In the genomic region with DNA sequence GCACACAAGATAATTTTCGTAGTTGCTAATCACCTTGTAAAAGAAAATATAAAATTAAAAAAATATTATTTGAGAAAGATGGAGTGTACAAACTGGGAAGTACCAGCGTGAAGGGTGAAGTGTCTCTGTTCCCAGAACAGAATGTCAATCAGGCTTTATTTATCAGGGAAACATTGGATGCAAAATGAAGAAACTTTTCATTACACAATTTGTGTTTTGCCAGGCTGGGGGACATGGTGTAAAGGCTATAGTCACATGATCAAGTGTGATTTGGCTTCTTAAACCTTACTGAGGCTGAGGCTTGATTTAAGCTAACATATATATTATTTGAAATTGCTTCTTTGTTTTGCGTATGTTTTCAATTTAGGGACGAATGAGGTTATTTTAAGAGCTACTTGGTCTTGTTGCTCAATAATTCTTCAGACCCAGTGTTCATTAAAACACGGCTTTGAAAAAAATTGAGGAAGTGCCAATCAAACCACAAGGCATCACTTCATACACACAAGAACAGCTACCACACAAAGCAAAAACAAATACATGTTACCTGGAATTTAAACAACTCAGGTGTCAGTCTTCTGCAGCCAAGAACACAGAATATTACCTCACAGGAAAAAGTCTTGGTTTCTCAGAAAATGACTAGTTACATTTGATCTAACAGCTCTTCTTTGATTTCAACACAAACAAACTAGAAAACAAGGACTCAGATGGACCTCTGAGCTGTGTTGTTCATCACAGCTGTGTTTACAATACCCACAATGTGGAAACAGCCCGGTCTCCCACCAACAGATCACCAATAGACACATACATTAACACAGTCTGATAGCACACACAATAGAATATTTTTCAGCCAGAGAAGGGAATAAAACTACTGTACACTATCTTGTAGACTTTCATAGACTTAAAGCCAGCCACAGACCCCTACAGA, we compare ENCODE assay signal across 27 mouse cellular contexts. TPM values are rescaled to one million over a fixed set of nuclear protein-coding genes. Genes with fewer than 3 reads are reported as not detected.
A peak's percentile ranks its signal among the peaks of the same experiment; 100 is the strongest.
DNase-seq lines count a peak whose midpoint lies in the region; ATAC-seq and TF ChIP-seq lines count a peak whose summit lies in the region.
"Had no signal": no experiment of that assay in that cellular context is flagged by ENCODE, and none has a peak within 500 bp of the region (broad histone marks: within the 10 kb centered on the region; RNA-seq: fewer than 3 reads in every experiment).

No protein-coding gene starts in this region.

- no peak for ATAC-seq in heart, embryonic 12.5 days (ENCODE audit: insufficient number of reproducible peaks, low FRiP score)
- ATAC-seq in lung, postnatal 0 days: no peak
- ATAC-seq in megakaryocyte, adult 5-6 weeks (ENCODE audit: poor library complexity, severe bottlenecking): peak; percentile 92
- no peak for ATAC-seq in cerebellum, adult (ENCODE audit: insufficient number of reproducible peaks, low FRiP score, low TSS enrichment)

- 71% methylated on average over 6 of the region's 6 CpGs for WGBS in heart, embryonic 12.5 days
- 51% methylated on average over 6 of the region's 6 CpGs for WGBS in lung, postnatal 0 days

- H3K27ac ChIP-seq in heart, embryonic 12.5 days (ENCODE audit: poor library complexity, severe bottlenecking): 0 out of 2 replicates have a peak overlapping the region, but pooled peaks have one; percentile 54
- no peak overlapping the region for H3K27ac ChIP-seq in lung, postnatal 0 days (ENCODE audit: low read length)
- H3K27ac ChIP-seq: embryonic facial prominence, embryonic 12.5 days; hindbrain, embryonic 14.5 days; limb, embryonic 10.5 days; neural tube, embryonic 12.5 days had no signal

- no peak for TF ChIP-seq EP300 in lung, postnatal 0 days (IDR thresholded peaks at IDR 0.05)

- no peak overlapping the region for H3K9ac ChIP-seq in heart, embryonic 12.5 days
- H3K9ac ChIP-seq in lung, postnatal 0 days (replicated peaks; ENCODE audit: low read depth): no peak overlapping the region
- H3K9ac ChIP-seq: embryonic facial prominence, embryonic 12.5 days; hindbrain, embryonic 14.5 days; lung, embryonic 15.5 days; neural tube, embryonic 12.5 days had no signal

- DNase-seq in heart, adult 18-20 months: no peak
- peak; percentile 47 for DNase-seq in lung, postnatal 0 days (ENCODE audit: low spot score)
- DNase-seq in lung, postnatal 4 days: no peak
- peak; percentile 72 for DNase-seq in adipocyte (ENCODE audit: low spot score)
- no peak for DNase-seq in retina, postnatal 1 day
- DNase-seq: adrenal gland, postnatal 36 days; cerebellum, adult 11-12 months; cerebellum, postnatal 10 days; gastrocnemius, postnatal 25 days; kidney, adult 8-10 months; kidney, postnatal 10 days; midbrain, embryonic 14.5 days; right cerebral cortex, postnatal 25 days had no signal

- H3K36me3 ChIP-seq in heart, embryonic 12.5 days: no peaks in the 10 kb centered on the region
- no peaks in the 10 kb centered on the region for H3K36me3 ChIP-seq in lung, postnatal 0 days (ENCODE audit: insufficient read depth, low read length)
- H3K36me3 ChIP-seq: embryonic facial prominence, embryonic 12.5 days; limb, embryonic 10.5 days; lung, embryonic 15.5 days; neural tube, embryonic 12.5 days had no signal

- no peak overlapping the region for H3K4me3 ChIP-seq in heart, embryonic 12.5 days
- no peak overlapping the region for H3K4me3 ChIP-seq in lung, postnatal 0 days (ENCODE audit: low read depth, low read length)
- H3K4me3 ChIP-seq: embryonic facial prominence, embryonic 12.5 days; limb, embryonic 10.5 days; lung, embryonic 15.5 days; megakaryocyte, embryonic 14.5 days; neural tube, embryonic 12.5 days had no signal

- H3K4me1 ChIP-seq in heart, embryonic 12.5 days (replicated peaks): peaks cover 17% of the 10 kb centered on the region
- no peaks in the 10 kb centered on the region; the same call in 1 of the 2 replicates for H3K4me1 ChIP-seq in lung, postnatal 0 days (ENCODE audit: insufficient read depth, low read depth, low read length)
- H3K4me1 ChIP-seq: embryonic facial prominence, embryonic 12.5 days; neural tube, embryonic 12.5 days had no signal

- no peaks in the 10 kb centered on the region for H3K27me3 ChIP-seq in heart, embryonic 12.5 days (replicated peaks)
- H3K27me3 ChIP-seq in lung, postnatal 0 days (replicated peaks; ENCODE audit: insufficient read depth, low read length): no peaks in the 10 kb centered on the region
- H3K27me3 ChIP-seq: embryonic facial prominence, embryonic 12.5 days; lung, embryonic 15.5 days; neural tube, embryonic 12.5 days had no signal

- no peaks in the 10 kb centered on the region for H3K9me3 ChIP-seq in heart, embryonic 12.5 days (replicated peaks)
- no peaks in the 10 kb centered on the region for H3K9me3 ChIP-seq in lung, postnatal 0 days (ENCODE audit: low read length)
- H3K9me3 ChIP-seq: embryonic facial prominence, embryonic 12.5 days; limb, embryonic 10.5 days; lung, embryonic 15.5 days; neural tube, embryonic 12.5 days had no signal

- no peak for TF ChIP-seq CTCF in lung, postnatal 0 days (IDR thresholded peaks at IDR 0.05)

- H3K4me2 ChIP-seq in heart, embryonic 12.5 days: no peak overlapping the region
- no peak overlapping the region for H3K4me2 ChIP-seq in lung, postnatal 0 days (replicated peaks; ENCODE audit: low read depth, low read length)
- H3K4me2 ChIP-seq: embryonic facial prominence, embryonic 12.5 days; hindbrain, embryonic 14.5 days; liver, embryonic 11.5 days; lung, embryonic 15.5 days; neural tube, embryonic 12.5 days had no signal

RNA-seq across cellular contexts. Expression of a gene that starts 51.6 kb away (rescaled TPM):
- polyA plus RNA-seq in heart, embryonic 12.5 days (2016; fragmentation: Nextera tagmentation; extraction: Ambion mirVana): 2.0 and 2.8 TPM in 2 replicates
- total RNA-seq in heart, adult 18-20 months (2021): 10 to 100 TPM; 23.8 to 28.8 TPM
- 3.1 and 4.5 TPM in 2 replicates for polyA plus RNA-seq in lung, postnatal 0 days (2015; fragmentation: Nextera tagmentation; extraction: Ambion mirVana)
- 1.0 and 1.1 TPM in 2 replicates for total RNA-seq in megakaryocyte, adult 5-6 weeks (2015)
- 2.2 and 2.6 TPM in 2 replicates for total RNA-seq in megakaryocyte, adult 5-6 weeks (2017)
- polyA plus RNA-seq: limb, embryonic 10.5 days had no signal

RNA-seq across cellular contexts. Expression of a gene that starts 51.6 kb away (rescaled TPM):
- not detected in 2 replicates for polyA plus RNA-seq in heart, embryonic 12.5 days (2016; fragmentation: Nextera tagmentation; extraction: Ambion mirVana)
- not detected for total RNA-seq in heart, adult 18-20 months (2021)
- polyA plus RNA-seq in lung, postnatal 0 days (2015; fragmentation: Nextera tagmentation; extraction: Ambion mirVana): 0.07 TPM in 2 replicates
- not detected in 2 replicates for total RNA-seq in megakaryocyte, adult 5-6 weeks (2015)
- total RNA-seq in megakaryocyte, adult 5-6 weeks (2017): not detected in 2 replicates
- total RNA-seq: adrenal gland, postnatal 36 days; layer of hippocampus, postnatal 14 days; left cerebral cortex, adult 8-10 months had no signal
- polyA plus RNA-seq: embryonic facial prominence, embryonic 12.5 days; forebrain, embryonic 11.5 days; intestine, embryonic 14.5 days; limb, embryonic 10.5 days; liver, embryonic 11.5 days; lung, embryonic 15.5 days had no signal

Comparison
In these comparisons a context has a peak if more than half of its experiments do, and no peak if none do; other contexts are left out.
1. DNase-seq: peak in lung, postnatal 0 days (single experiment) and adipocyte (single experiment); none in heart, adult 18-20 months (0 of 2), lung, postnatal 4 days (0 of 2) and retina, postnatal 1 day (single experiment).
2. RNA of a gene that starts 51.6 kb away (total RNA-seq): 23.8 to 28.8 TPM in heart, adult 18-20 months; 1.0 to 2.6 TPM in megakaryocyte, adult 5-6 weeks; every median in the first group is over 4 times any median in the second.